Mouse (Mus musculus) midbrain, embryonic 10.5 days (tissue): Measurements from ENCODE around the gene Swt1. TPM values are rescaled to one million over a fixed set of nuclear protein-coding genes. Genes with fewer than 3 reads are reported as not detected.
"Not testable (repeated sequence)": the region's sequence is repeated elsewhere in the genome, so short reads cannot be mapped to it uniquely, and the experiment has no call there.

Experiments used
- DNase-seq: peaks from one replicate; pipeline ENCODE4 v3.0.0-alpha.2; 2017; ENCODE audit warnings: low spot score
- H3K27ac ChIP-seq: fragments of 300-500 bp; sonication (generic); replicated peaks from 2 replicates; pipeline ENCODE4 v1.5.1; 2016; ENCODE audit warnings: mild to moderate bottlenecking
- H3K27me3 ChIP-seq: fragments of 300-500 bp; sonication (generic); 2 replicates; pipeline ENCODE4 v1.6.1; 2016; ENCODE audit warnings: low read depth, mild to moderate bottlenecking; ENCODE audit not compliant: poor library complexity, severe bottlenecking
- H3K36me3 ChIP-seq: fragments of 300-500 bp; sonication (generic); 2 replicates; pipeline ENCODE4 v1.6.1; 2016; ENCODE audit warnings: mild to moderate bottlenecking, moderate library complexity
- H3K4me1 ChIP-seq: fragments of 300-500 bp; sonication (generic); 2 replicates; pipeline ENCODE4 v1.6.1; 2016
- H3K4me3 ChIP-seq: fragments of 300-500 bp; sonication (generic); 2 replicates; pipeline ENCODE4 v1.5.1; 2016; ENCODE audit warnings: mild to moderate bottlenecking, moderate library complexity
- H3K9me3 ChIP-seq: fragments of 300-500 bp; sonication (generic); replicated peaks from 2 replicates; pipeline ENCODE4 v1.6.1; 2016; ENCODE audit warnings: mild to moderate bottlenecking
- WGBS: fragments of 180-500 bp; shearing (Covaris S2); methylation state at CpG from one replicate; pipeline ENCODE4 v1.1.7; 2016; 5-methylcytosine and 5-hydroxymethylcytosine counted together
- polyA plus RNA-seq: library from polyadenylated mRNA; unstranded; fragments of >200 nt; fragmentation: Nextera tagmentation; extraction: Ambion mirVana; gene quantifications from 2 replicates; pipeline ENCODE4 v1.2.1, GENCODE M21; 2016

Gene Swt1
- polyA plus RNA-seq, result 21.6 and 22.8 TPM in 2 replicates

- DNase-seq, result peak; percentile 96
- Histone ChIP-seq H3K4me1 (peaks cover 19% of the 10 kb centered on the region), H3K27ac (peak within 1 kb of the TSS; percentile 95), H3K36me3 (peaks cover 4% of the 10 kb centered on the region; the same call in 1 of the 2 replicates), H3K9me3 (no peaks in the 10 kb centered on the region), H3K4me3 (peak within 1 kb of the TSS; percentile 93), H3K27me3 (no peaks in the 10 kb centered on the region)
- under 1% methylated on average over 74 of the region's 74 CpGs for WGBS
Measured at GRCm38 (mm10) chr1:151428263-151429221, at the start of gene Swt1, which contains the start of gene Trmt1l. Gene Swt1 (minus strand): TSS chr1:151428455. Gene Trmt1l (plus strand): TSS chr1:151428542.

GRCm38 (mm10) chr1:151472386-151472785, 44.1 kb upstream of the Swt1 start:
- H3K27me3 ChIP-seq, DNase-seq, H3K9me3 ChIP-seq, H3K4me1 ChIP-seq, H3K4me3 ChIP-seq, H3K27ac ChIP-seq: not testable (repeated sequence)
- peaks cover 93% of the 10 kb centered on the region for H3K36me3 ChIP-seq
- WGBS, result 93% methylated on average over 8 of the region's 8 CpGs

GRCm38 (mm10) chr1:151471429-151471828, 43.2 kb upstream of the Swt1 start:
- Histone ChIP-seq H3K36me3 (peaks cover 93% of the 10 kb centered on the region), H3K27me3 (no peaks in the 10 kb centered on the region), H3K4me3 (no peak overlapping the region), H3K4me1 (no peaks in the 10 kb centered on the region), H3K27ac (no peak overlapping the region), H3K9me3 (no peaks in the 10 kb centered on the region)
- DNase-seq, result no peak
- WGBS, result 76% methylated on average over 7 of the region's 7 CpGs

- peaks cover 54% of the 10 kb centered on the region for H3K36me3 ChIP-seq
Measured at GRCm38 (mm10) chr1:151466571-151466970, 38.3 kb upstream of the Swt1 start.

GRCm38 (mm10) chr1:151464914-151465313, 36.7 kb upstream of the Swt1 start:
- H3K4me1 ChIP-seq, result no peaks in the 10 kb centered on the region
- no peaks in the 10 kb centered on the region for H3K9me3 ChIP-seq
- no peak overlapping the region for H3K4me3 ChIP-seq
- 78% methylated on average over 4 of the region's 4 CpGs for WGBS
- no peak overlapping the region for H3K27ac ChIP-seq
- H3K27me3 ChIP-seq, result no peaks in the 10 kb centered on the region
- H3K36me3 ChIP-seq, result peaks cover 51% of the 10 kb centered on the region
- no peak for DNase-seq

More at GRCm38 (mm10) chr1:151466571-151466970, 38.3 kb upstream of the Swt1 start:
- Histone ChIP-seq H3K4me3 (no peak overlapping the region), H3K27ac (no peak overlapping the region), H3K4me1 (no peaks in the 10 kb centered on the region), H3K27me3 (no peaks in the 10 kb centered on the region), H3K9me3 (no peaks in the 10 kb centered on the region)
- 93% methylated on average over 4 of the region's 4 CpGs for WGBS
- no peak for DNase-seq

- Histone ChIP-seq H3K4me1 (no peaks in the 10 kb centered on the region), H3K9me3 (no peaks in the 10 kb centered on the region), H3K4me3 (no peak overlapping the region), H3K27ac (no peak overlapping the region), H3K27me3 (no peaks in the 10 kb centered on the region), H3K36me3 (peaks cover 54% of the 10 kb centered on the region)
- no peak for DNase-seq
- 77% methylated on average over 9 of the region's 9 CpGs for WGBS
Measured at GRCm38 (mm10) chr1:151461265-151461664, 33.0 kb upstream of the Swt1 start.

GRCm38 (mm10) chr1:151457087-151457486, 28.8 kb upstream of the Swt1 start:
- no peak overlapping the region for H3K4me3 ChIP-seq
- H3K27ac ChIP-seq, result no peak overlapping the region
- DNase-seq, result no peak
- H3K36me3 ChIP-seq, result peaks cover 89% of the 10 kb centered on the region
- WGBS, result 88% methylated on average over 5 of the region's 5 CpGs
- H3K27me3 ChIP-seq, result no peaks in the 10 kb centered on the region
- no peaks in the 10 kb centered on the region for H3K4me1 ChIP-seq
- no peaks in the 10 kb centered on the region for H3K9me3 ChIP-seq

GRCm38 (mm10) chr1:151451946-151452345, 23.7 kb upstream of the Swt1 start:
- WGBS, result 97% methylated on average over 11 of the region's 11 CpGs
- Histone ChIP-seq H3K4me1 (no peaks in the 10 kb centered on the region), H3K4me3 (no peak overlapping the region), H3K36me3 (peaks cover 96% of the 10 kb centered on the region), H3K27me3 (no peaks in the 10 kb centered on the region), H3K9me3 (no peaks in the 10 kb centered on the region), H3K27ac (no peak overlapping the region)
- DNase-seq, result no peak

GRCm38 (mm10) chr1:151450851-151451250, 22.6 kb upstream of the Swt1 start:
- H3K27ac ChIP-seq, result no peak overlapping the region
- WGBS, result 100% methylated on average over 2 of the region's 2 CpGs
- H3K27me3 ChIP-seq, result no peaks in the 10 kb centered on the region
- DNase-seq, result no peak
- H3K4me1 ChIP-seq, result no peaks in the 10 kb centered on the region
- no peaks in the 10 kb centered on the region for H3K9me3 ChIP-seq
- H3K36me3 ChIP-seq, result peaks cover 96% of the 10 kb centered on the region
- no peak overlapping the region for H3K4me3 ChIP-seq

- no peaks in the 10 kb centered on the region for H3K27me3 ChIP-seq
- H3K36me3 ChIP-seq, result peaks cover 98% of the 10 kb centered on the region
- 96% methylated on average over 10 of the region's 10 CpGs for WGBS
- H3K27ac ChIP-seq, result no peak overlapping the region
- no peaks in the 10 kb centered on the region for H3K9me3 ChIP-seq
- H3K4me1 ChIP-seq, result no peaks in the 10 kb centered on the region
- no peak overlapping the region for H3K4me3 ChIP-seq
- DNase-seq, result no peak
Measured at GRCm38 (mm10) chr1:151449866-151450265, 21.6 kb upstream of the Swt1 start.

GRCm38 (mm10) chr1:151435431-151435830, 7.2 kb upstream of the Swt1 start:
- no peaks in the 10 kb centered on the region for H3K4me1 ChIP-seq
- WGBS, result 90% methylated on average over 6 of the region's 6 CpGs
- peaks cover 72% of the 10 kb centered on the region for H3K36me3 ChIP-seq
- H3K27me3 ChIP-seq, result no peaks in the 10 kb centered on the region
- H3K9me3 ChIP-seq, result no peaks in the 10 kb centered on the region
- no peak overlapping the region for H3K4me3 ChIP-seq
- no peak overlapping the region for H3K27ac ChIP-seq
- DNase-seq, result no peak

GRCm38 (mm10) chr1:151429316-151429715, 1.1 kb upstream of the Swt1 start:
- Histone ChIP-seq H3K36me3 (peaks cover 12% of the 10 kb centered on the region), H3K4me3 (peak overlapping the region; percentile 93), H3K27me3 (no peaks in the 10 kb centered on the region), H3K27ac (peak overlapping the region; percentile 95), H3K4me1 (peaks cover 19% of the 10 kb centered on the region), H3K9me3 (no peaks in the 10 kb centered on the region)
- WGBS, result 56% methylated on average over 9 of the region's 9 CpGs
- DNase-seq, result no peak

- H3K27ac ChIP-seq, result peak overlapping the region; percentile 95
- no peaks in the 10 kb centered on the region for H3K27me3 ChIP-seq
- DNase-seq, result no peak
- 0% methylated on average over 26 of the region's 26 CpGs for WGBS
- H3K4me3 ChIP-seq, result peak overlapping the region; percentile 93
- no peaks in the 10 kb centered on the region for H3K9me3 ChIP-seq
- peaks cover 19% of the 10 kb centered on the region for H3K4me1 ChIP-seq
- H3K36me3 ChIP-seq, result no peaks in the 10 kb centered on the region
Measured at GRCm38 (mm10) chr1:151427888-151428262, 380 bp downstream of the Swt1 start.
